Mouse (Mus musculus): ENCODE results near the gene Mapk11.

Mapk11 gene

GRCm38 (mm10) chr15:89104425-89104824, 45.0 kb downstream of the Mapk11 start:
- DNase-seq (ENCODE audit: low read depth, low spot score) = no peak

GRCm38 (mm10) chr15:89103921-89104320, 45.5 kb downstream of the Mapk11 start:
- DNase-seq (ENCODE audit: low read depth, low spot score) = no peak

GRCm38 (mm10) chr15:89102646-89103045, 46.8 kb downstream of the Mapk11 start:
- DNase-seq (ENCODE audit: low read depth, low spot score) = no peak

GRCm38 (mm10) chr15:89100823-89101222, 48.6 kb downstream of the Mapk11 start:
- no peak for DNase-seq (ENCODE audit: low read depth, low spot score)

GRCm38 (mm10) chr15:89098616-89099015, 50.8 kb downstream of the Mapk11 start:
- DNase-seq (ENCODE audit: low read depth, low spot score) = no peak

- no peak for DNase-seq (ENCODE audit: low read depth, low spot score)
Observed at GRCm38 (mm10) chr15:89097450-89097849, 52.0 kb downstream of the Mapk11 start.

All from skeletal muscle tissue, adult 2 months (tissue).